Mouse (Mus musculus): ENCODE data around the gene Clca3b. TPM values are rescaled to one million over a fixed set of nuclear protein-coding genes. Genes with fewer than 3 reads are reported as not detected.
"Not testable (repeated sequence)": the region's sequence is repeated elsewhere in the genome, so short reads cannot be mapped to it uniquely, and the experiment has no call there.

Gene Clca3b
- polyA plus RNA-seq (2012; rRNA removed), result not detected in 2 replicates

- H3K4me1 ChIP-seq (ENCODE audit: control insufficient read depth, insufficient read depth, insufficient read length); H3K4me3 ChIP-seq (ENCODE audit: extremely low read depth, insufficient read depth, insufficient read length); H3K27ac ChIP-seq (ENCODE audit: insufficient read depth, low read length); H3K27me3 ChIP-seq (ENCODE audit: control insufficient read depth, insufficient read depth, low read length); DNase-seq (ENCODE audit: low read depth in 1 of 2, low spot score in 2 of 2); H3K36me3 ChIP-seq (ENCODE audit: control insufficient read depth, insufficient read depth, low read length): not testable (repeated sequence)
- 81% methylated on average over 9 of the region's 9 CpGs for WGBS
Measured at GRCm38 (mm10) chr3:144849014-144849556, at the start of gene Clca3b. TSS of gene Clca3b (minus strand) at chr3:144849357.

DNA sequence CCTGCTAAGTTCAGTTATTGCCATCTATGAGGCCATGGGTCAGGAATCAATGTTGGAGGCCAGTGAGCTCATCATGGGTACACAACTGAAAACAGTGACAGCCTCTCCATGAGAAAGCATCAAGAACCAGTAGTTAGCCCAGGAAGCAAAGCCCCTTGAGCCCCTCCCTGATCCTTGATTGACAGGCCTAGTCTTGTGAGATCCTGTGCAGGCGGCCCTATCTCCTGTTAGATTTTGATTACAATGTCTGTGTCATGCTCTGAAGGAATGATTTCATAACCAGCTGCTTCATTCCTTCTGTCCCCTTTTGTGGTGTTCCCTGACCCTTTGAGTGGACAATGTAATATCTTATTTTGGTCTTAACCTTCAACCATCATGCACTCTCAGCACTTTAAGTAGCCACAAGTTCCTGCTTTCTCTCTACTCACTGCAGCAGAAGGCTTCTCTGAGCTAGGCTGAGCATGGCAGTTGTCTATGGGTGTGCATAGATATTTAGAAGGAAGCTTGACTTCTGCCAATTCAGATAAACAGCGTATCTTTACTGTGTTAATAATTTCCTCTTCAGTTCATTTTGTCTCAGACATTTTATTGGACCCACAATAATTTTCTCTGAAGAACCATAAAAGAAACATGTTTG lies 48.0 kb upstream of the Clca3b start:
- Histone ChIP-seq H3K4me3 (ENCODE audit: extremely low read depth, insufficient read depth, insufficient read length) (no peak overlapping the region), H3K27me3 (ENCODE audit: control insufficient read depth, insufficient read depth, low read length) (no peaks in the 10 kb centered on the region), H3K27ac (ENCODE audit: insufficient read depth, low read length) (no peak overlapping the region), H3K36me3 (ENCODE audit: control insufficient read depth, insufficient read depth, low read length) (no peaks in the 10 kb centered on the region), H3K4me1 (ENCODE audit: control insufficient read depth, insufficient read depth, insufficient read length) (no peaks in the 10 kb centered on the region)
- WGBS, result 86% methylated on average over 2 of the region's 2 CpGs
- TF ChIP-seq CTCF (IDR thresholded peaks at IDR 0.05; ENCODE audit: extremely low read depth, insufficient read depth, insufficient read length, insufficient replicate concordance) (no peak), POLR2A (IDR thresholded peaks at IDR 0.05; ENCODE audit: low read depth, low read length) (no peak)
- no peak for DNase-seq (ENCODE audit: low read depth in 1 of 2, low spot score in 2 of 2)

DNA sequence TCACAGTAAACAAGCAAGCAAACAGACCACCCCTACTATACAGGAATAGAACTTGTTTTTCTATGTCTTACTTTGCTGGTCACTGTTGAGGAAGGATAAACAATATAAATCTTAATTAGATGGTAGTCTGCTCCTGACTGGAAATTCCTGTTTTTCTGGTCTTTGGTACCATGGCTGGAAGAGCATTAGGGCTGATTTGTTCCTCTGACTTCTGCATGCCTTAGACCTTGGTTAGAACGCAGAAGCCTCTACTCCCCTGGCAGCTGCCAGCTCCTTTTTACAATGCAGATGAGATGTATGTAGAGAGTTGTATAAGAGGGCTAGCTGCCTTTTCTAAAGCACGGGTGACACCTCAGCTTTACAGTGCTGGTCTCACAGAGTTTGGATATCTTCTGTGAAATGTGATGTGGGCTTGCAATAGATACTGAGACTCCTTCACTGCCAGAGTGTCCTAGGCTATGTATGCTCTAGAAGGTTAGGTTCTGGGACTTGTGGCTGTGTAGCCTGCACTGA lies 41.1 kb upstream of the Clca3b start:
- Histone ChIP-seq H3K27me3 (ENCODE audit: control insufficient read depth, insufficient read depth, low read length) (no peaks in the 10 kb centered on the region), H3K27ac (ENCODE audit: insufficient read depth, low read length) (no peak overlapping the region), H3K4me1 (ENCODE audit: control insufficient read depth, insufficient read depth, insufficient read length) (no peaks in the 10 kb centered on the region), H3K36me3 (ENCODE audit: control insufficient read depth, insufficient read depth, low read length) (no peaks in the 10 kb centered on the region), H3K4me3 (ENCODE audit: extremely low read depth, insufficient read depth, insufficient read length) (no peak overlapping the region)
- TF ChIP-seq CTCF (IDR thresholded peaks at IDR 0.05; ENCODE audit: extremely low read depth, insufficient read depth, insufficient read length, insufficient replicate concordance) (no peak), POLR2A (IDR thresholded peaks at IDR 0.05; ENCODE audit: low read depth, low read length) (no peak)
- no peak for DNase-seq (ENCODE audit: low read depth in 1 of 2, low spot score in 2 of 2)
- 48% methylated on average over 2 of the region's 2 CpGs for WGBS

DNA sequence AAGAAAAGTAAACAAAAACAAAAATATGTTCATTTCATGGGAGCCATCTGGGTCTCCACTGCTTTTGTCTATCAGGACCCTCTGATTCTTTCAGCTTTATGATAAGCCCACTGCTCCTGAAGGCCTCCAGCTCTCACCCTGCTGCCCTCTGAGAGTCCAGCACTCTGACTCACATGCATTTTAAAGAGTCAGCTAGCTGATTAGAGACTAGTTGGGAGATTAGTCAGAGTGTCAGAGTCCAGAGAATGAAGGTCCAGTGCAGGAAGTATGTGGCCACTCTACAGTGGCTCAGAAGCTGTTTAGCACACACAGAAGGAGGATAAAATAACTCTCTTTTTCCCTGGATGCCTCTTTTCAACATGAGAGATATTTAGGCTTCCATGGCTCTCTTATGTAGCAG lies 37.8 kb upstream of the Clca3b start:
- TF ChIP-seq CTCF (IDR thresholded peaks at IDR 0.05; ENCODE audit: extremely low read depth, insufficient read depth, insufficient read length, insufficient replicate concordance) (no peak), POLR2A (IDR thresholded peaks at IDR 0.05; ENCODE audit: low read depth, low read length) (no peak)
- H3K4me1 ChIP-seq (ENCODE audit: control insufficient read depth, insufficient read depth, insufficient read length), result no peaks in the 10 kb centered on the region
- no peak overlapping the region for H3K27ac ChIP-seq (ENCODE audit: insufficient read depth, low read length)
- DNase-seq (ENCODE audit: low read depth in 1 of 2, low spot score in 2 of 2), result no peak
- no peaks in the 10 kb centered on the region for H3K27me3 ChIP-seq (ENCODE audit: control insufficient read depth, insufficient read depth, low read length)
- H3K36me3 ChIP-seq (ENCODE audit: control insufficient read depth, insufficient read depth, low read length), result no peaks in the 10 kb centered on the region
- H3K4me3 ChIP-seq (ENCODE audit: extremely low read depth, insufficient read depth, insufficient read length), result no peak overlapping the region

DNA sequence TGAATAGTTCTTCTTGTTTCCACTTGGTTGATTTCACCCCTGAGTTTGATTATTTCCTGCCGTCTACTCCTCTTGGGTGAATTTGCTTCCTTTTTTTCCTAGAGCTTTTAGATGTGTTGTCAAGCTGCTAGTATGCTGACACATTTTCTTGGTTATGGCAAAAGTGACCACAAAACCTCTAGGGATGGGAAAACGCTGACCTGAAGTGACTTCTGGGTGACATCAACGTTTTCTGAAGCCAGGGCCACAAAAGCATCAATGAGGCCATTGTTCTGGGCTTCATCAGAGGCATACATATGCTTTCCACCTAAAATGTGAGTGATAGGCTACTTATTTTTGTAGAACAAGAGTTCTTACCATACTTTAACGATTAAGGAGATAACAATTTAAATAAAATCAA lies 22.9 kb upstream of the Clca3b start:
- not testable (repeated sequence) for H3K4me3 ChIP-seq (ENCODE audit: extremely low read depth, insufficient read depth, insufficient read length); DNase-seq (ENCODE audit: low read depth in 1 of 2, low spot score in 2 of 2); H3K36me3 ChIP-seq (ENCODE audit: control insufficient read depth, insufficient read depth, low read length); H3K4me1 ChIP-seq (ENCODE audit: control insufficient read depth, insufficient read depth, insufficient read length); H3K27me3 ChIP-seq (ENCODE audit: control insufficient read depth, insufficient read depth, low read length); H3K27ac ChIP-seq (ENCODE audit: insufficient read depth, low read length)
- 40% methylated on average over 4 of the region's 4 CpGs for WGBS

- Histone ChIP-seq H3K27ac (ENCODE audit: insufficient read depth, low read length) (no peak overlapping the region), H3K4me3 (ENCODE audit: extremely low read depth, insufficient read depth, insufficient read length) (no peak overlapping the region), H3K36me3 (ENCODE audit: control insufficient read depth, insufficient read depth, low read length) (no peaks in the 10 kb centered on the region), H3K4me1 (ENCODE audit: control insufficient read depth, insufficient read depth, insufficient read length) (no peaks in the 10 kb centered on the region), H3K27me3 (ENCODE audit: control insufficient read depth, insufficient read depth, low read length) (no peaks in the 10 kb centered on the region)
- 26% methylated on average over 4 of the region's 4 CpGs for WGBS
- DNase-seq (ENCODE audit: low read depth in 1 of 2, low spot score in 2 of 2), result no peak
- no peak for TF ChIP-seq POLR2A (IDR thresholded peaks at IDR 0.05; ENCODE audit: low read depth, low read length)
Measured at GRCm38 (mm10) chr3:144849584-144849983, 427 bp upstream of the Clca3b start.

DNA sequence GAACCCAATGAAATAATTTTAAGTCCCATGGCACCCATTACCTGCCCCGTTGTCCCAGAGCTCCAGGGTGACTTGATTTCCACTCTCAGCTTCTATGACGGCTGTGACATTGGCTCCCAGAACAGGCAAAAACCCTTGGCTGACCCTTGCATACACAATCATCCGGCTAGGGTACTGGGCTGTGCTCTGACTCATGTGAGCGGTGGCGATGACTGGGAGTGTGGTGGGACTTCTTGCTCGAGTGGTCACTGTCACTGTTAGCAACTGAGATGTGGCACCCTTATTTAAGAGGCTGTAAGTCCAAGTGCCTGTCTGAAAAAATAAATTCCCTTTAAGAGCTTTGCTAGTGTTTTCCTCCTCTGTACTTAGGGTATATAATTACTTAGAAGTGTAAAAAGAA lies 21.9 kb downstream of the Clca3b start:
- Histone ChIP-seq H3K4me3 (ENCODE audit: extremely low read depth, insufficient read depth, insufficient read length) (no peak overlapping the region), H3K27ac (ENCODE audit: insufficient read depth, low read length) (no peak overlapping the region), H3K27me3 (ENCODE audit: control insufficient read depth, insufficient read depth, low read length) (no peaks in the 10 kb centered on the region), H3K4me1 (ENCODE audit: control insufficient read depth, insufficient read depth, insufficient read length) (no peaks in the 10 kb centered on the region), H3K36me3 (ENCODE audit: control insufficient read depth, insufficient read depth, low read length) (no peaks in the 10 kb centered on the region)
- TF ChIP-seq CTCF (IDR thresholded peaks at IDR 0.05; ENCODE audit: extremely low read depth, insufficient read depth, insufficient read length, insufficient replicate concordance) (no peak), POLR2A (IDR thresholded peaks at IDR 0.05; ENCODE audit: low read depth, low read length) (no peak)
- 89% methylated on average over 6 of the region's 6 CpGs for WGBS
- no peak for DNase-seq (ENCODE audit: low read depth in 1 of 2, low spot score in 2 of 2)

Data from spleen, adult 2 months (tissue).